Mouse (Mus musculus): ENCODE results near the gene Rps29. TPM values are rescaled to one million over a fixed set of nuclear protein-coding genes. Genes with fewer than 3 reads are reported as not detected.

Gene Rps29
- polyA plus RNA-seq, 1 experiment from 2014 or later: 1,135 TPM

GRCm38 (mm10) chr12:69122801-69123200 is 36.2 kb downstream of the Rps29 start:
- no peak for ATAC-seq (ENCODE audit: low FRiP score, low read depth)
- Histone ChIP-seq H3K4me3 (no peak overlapping the region), H3K4me2 (no peak overlapping the region), H3K27ac (replicated peaks) (no peak overlapping the region), H3K4me1 (replicated peaks) (no peaks in the 10 kb centered on the region), H3K36me3 (no peaks in the 10 kb centered on the region), H3K27me3 (no peaks in the 10 kb centered on the region), H3K9me3 (no peaks in the 10 kb centered on the region), H3K9ac (no peak overlapping the region)
- 92% methylated on average over 11 of the region's 11 CpGs for WGBS

GRCm38 (mm10) chr12:69119908-69120307 is 39.1 kb downstream of the Rps29 start:
- Histone ChIP-seq H3K4me1 (replicated peaks) (no peaks in the 10 kb centered on the region), H3K36me3 (no peaks in the 10 kb centered on the region), H3K4me2 (no peak overlapping the region), H3K9me3 (no peaks in the 10 kb centered on the region), H3K9ac (no peak overlapping the region), H3K4me3 (no peak overlapping the region), H3K27me3 (no peaks in the 10 kb centered on the region), H3K27ac (replicated peaks) (no peak overlapping the region)
- WGBS: 89% methylated on average over 6 of the region's 6 CpGs
- ATAC-seq (ENCODE audit: low FRiP score, low read depth): no peak

Small RNA genes lying within 50 kb of the gene (microRNA-seq; reads per million reads assigned to microRNA genes)
- not detected for gene Gm47287
- 0.87 reads per million for gene Gm47295

Other genes starting within 250 kb of the Rps29 start
- 5.1 and 6.1 TPM in 2 replicates for gene Lrr1, start 9.6 kb upstream of the Rps29 start, polyA plus RNA-seq (2015; fragmentation: Nextera tagmentation; extraction: Ambion mirVana)
- 332 and 367 TPM in 2 replicates for gene Rpl36al, start 24.9 kb upstream of the Rps29 start, polyA plus RNA-seq (2015; fragmentation: Nextera tagmentation; extraction: Ambion mirVana)
- gene Mgat2, start 25.0 kb upstream of the Rps29 start, polyA plus RNA-seq (2015; fragmentation: Nextera tagmentation; extraction: Ambion mirVana): 40.4 and 43.5 TPM in 2 replicates
- gene Gm49383, start 37.9 kb upstream of the Rps29 start, polyA plus RNA-seq (2015; fragmentation: Nextera tagmentation; extraction: Ambion mirVana): 14.1 and 15.6 TPM in 2 replicates
- gene Dnaaf2, start 39.2 kb upstream of the Rps29 start, polyA plus RNA-seq (2015; fragmentation: Nextera tagmentation; extraction: Ambion mirVana): 7.3 and 9.2 TPM in 2 replicates
- gene Gm49384, start 45.1 kb upstream of the Rps29 start, polyA plus RNA-seq (2015; fragmentation: Nextera tagmentation; extraction: Ambion mirVana): 10.0 and 12.4 TPM in 2 replicates
- gene Pole2, start 69.0 kb upstream of the Rps29 start, polyA plus RNA-seq (2015; fragmentation: Nextera tagmentation; extraction: Ambion mirVana): 5.3 and 6.3 TPM in 2 replicates
- 16.8 and 17.6 TPM in 2 replicates for gene Klhdc1, start 82.0 kb upstream of the Rps29 start, polyA plus RNA-seq (2015; fragmentation: Nextera tagmentation; extraction: Ambion mirVana)
- 273 and 278 TPM in 2 replicates for gene Klhdc2, start 137.5 kb upstream of the Rps29 start, polyA plus RNA-seq (2015; fragmentation: Nextera tagmentation; extraction: Ambion mirVana)
- gene Nemf, start 198.0 kb upstream of the Rps29 start, polyA plus RNA-seq (2015; fragmentation: Nextera tagmentation; extraction: Ambion mirVana): 84.0 and 87.4 TPM in 2 replicates
- gene Arf6, start 213.0 kb upstream of the Rps29 start, polyA plus RNA-seq (2015; fragmentation: Nextera tagmentation; extraction: Ambion mirVana): 30.8 and 30.9 TPM in 2 replicates
- gene Gm9887, start 213.3 kb upstream of the Rps29 start, polyA plus RNA-seq (2015; fragmentation: Nextera tagmentation; extraction: Ambion mirVana): 0.89 and 1.5 TPM in 2 replicates

Data from hindbrain, embryonic 15.5 days (tissue).